Mouse (Mus musculus) spleen, postnatal 36 days (tissue): ENCODE data around the gene Fcrlb.

ENCODE experiments used
- DNase-seq, 2 experiments: peaks; one replicate each; pipeline ENCODE4 v3.0.0; 2022; ENCODE audit warnings: low spot score in 2 of 2, mixed read lengths in 1 of 2

The Fcrlb gene

DNA sequence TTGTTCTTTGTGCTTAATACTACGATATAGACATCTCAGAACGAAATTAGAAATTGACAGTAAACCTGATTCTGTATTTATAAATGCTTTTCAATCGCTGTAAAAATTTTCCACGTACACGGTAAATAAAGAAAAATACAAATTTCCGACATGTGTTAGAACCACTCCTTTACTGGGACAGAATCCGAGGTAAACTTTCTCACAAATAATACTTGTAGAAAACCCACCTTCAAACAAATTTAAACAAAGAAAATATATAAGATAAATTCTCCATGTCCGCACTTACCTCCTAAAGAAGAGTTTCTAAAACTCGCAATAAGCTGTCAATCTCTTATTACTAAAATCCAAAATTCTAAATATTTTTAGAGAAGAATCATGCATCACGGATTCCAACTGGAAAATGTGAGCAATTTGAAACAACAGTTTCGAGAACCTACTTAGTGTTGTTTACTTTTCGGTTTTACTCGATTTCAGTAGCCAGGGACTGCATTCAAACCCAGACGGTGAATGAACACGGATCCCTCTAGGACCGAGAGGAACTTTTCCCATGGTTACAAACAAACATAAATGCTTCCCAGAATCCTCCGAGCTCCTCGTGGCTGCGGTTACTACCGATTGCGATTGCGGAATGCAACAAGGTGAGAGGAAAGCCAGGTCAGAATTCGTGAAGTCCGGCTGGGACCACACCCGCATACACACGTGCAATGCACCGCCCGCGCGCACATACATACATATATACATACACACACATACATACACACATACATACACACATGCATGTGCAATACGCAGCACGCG lies 44.4 kb downstream of the Fcrlb start:
- peak; percentile 47 to 59 for DNase-seq

DNA sequence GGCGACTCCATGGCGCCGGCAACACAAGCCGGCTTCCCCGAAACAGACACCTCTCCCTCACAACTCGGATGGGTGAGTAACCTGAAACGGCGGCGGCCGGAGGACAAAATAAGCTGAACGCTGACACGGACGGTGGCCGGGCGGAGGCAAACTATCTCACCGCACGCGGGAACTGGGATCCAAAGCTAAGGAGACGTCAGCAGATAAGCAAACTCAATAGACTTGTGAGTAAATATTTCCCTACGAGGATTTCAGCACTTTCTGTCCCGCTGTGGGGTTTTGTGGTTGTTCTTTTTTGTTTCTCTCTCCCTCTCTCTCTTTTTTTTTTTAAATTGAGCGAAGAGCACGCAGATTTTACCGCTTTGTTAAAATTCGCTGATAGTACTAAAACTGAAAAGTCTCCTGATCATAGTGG lies 45.0 kb downstream of the Fcrlb start, which contains the start of gene Atf6:
TSS of gene Atf6 (minus strand) at position 81 of the 415 bp plus-strand sequence.
- peak; percentile 89 to 93 for DNase-seq

DNA sequence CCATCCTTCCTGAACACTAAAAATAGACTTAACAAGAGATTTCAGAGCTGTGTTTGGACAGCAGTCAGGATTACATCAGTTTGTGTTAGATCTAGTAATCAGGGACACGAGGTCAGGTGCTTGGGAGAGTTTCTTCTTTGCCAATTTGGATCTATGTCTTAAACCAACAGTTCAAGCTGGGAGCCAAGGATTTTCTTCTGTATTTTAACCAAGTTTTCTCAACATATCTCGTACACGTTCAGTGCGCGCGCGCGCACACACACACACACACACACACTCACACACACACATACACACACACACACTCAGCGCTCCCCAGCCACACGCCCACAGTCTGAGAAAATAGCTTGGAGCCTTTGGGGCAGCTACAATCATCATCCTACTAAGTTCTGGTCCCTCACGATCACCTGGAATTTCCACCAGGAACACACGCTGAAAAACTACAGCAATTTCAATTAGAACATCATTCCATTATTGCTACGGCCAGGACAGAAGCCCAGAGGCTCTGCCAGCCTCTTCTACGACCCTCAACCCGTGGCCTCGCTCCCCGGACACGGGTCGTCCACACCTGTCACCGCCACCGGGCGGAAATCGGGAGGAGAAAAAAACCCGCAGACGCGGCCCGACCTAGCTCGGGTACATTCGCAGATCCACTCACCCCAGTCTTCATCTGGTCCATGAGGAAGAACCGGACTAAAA lies 45.6 kb downstream of the Fcrlb start:
- DNase-seq: no peak

DNA sequence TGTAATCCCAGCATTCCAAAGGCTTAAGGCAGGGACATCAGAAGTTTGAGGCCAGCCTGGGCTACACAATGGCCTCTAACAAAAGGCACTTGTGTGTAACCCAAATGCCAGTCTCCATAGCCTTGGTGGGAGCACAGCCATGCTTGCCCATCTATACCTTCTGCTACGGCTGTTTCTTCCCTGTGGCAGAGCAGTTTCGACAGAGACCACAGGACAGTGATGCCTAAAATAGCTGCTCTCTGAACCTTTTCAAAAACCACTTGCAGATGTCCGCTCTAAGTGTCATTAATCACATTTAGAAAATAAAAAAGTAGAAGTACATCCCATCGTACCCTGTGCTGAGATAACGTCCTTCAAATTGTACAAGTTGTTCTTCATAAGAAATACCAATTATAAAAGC lies 47.3 kb downstream of the Fcrlb start:
- peak in 1 of 2 experiments; percentile 14 for DNase-seq

DNA sequence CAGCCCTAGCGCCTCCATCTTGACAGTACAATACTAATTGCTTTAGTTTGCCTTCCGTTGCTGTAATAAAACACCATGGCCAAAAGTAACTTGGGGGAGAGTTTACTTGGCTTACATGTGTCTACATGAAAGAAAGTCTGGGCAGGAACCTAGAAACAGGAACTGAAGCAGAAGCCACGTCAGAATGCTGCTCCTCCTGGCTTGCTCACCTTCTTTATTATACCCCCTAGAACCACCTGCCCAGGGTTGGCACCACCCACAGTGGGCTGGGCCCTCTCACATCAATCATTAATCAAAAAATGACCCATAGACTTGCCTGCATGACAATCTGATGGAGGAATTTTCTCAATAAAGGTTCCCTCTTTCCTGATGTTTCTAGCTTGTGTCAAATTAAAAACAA lies 48.0 kb downstream of the Fcrlb start:
- DNase-seq: peak in 1 of 2 experiments; percentile 18

DNA sequence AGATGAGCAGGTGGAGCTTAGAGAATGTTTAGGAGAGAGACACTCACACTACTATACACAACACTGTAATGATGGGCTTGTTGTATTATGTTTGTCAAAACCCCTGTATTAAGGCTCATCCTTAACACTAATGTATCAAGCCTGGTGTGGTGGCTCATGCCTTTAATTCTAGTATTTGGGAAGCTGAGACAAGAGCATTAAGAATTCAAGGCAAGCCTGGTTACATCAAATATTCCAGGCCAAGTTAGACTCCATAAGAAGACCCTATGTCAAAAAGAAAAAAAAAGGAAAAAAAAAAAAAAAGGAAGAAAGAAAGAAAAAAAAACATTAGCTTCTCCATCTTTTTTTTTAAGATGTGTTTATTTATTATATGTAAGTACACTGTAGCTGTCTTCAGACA lies 48.5 kb downstream of the Fcrlb start:
- no peak for DNase-seq

DNA sequence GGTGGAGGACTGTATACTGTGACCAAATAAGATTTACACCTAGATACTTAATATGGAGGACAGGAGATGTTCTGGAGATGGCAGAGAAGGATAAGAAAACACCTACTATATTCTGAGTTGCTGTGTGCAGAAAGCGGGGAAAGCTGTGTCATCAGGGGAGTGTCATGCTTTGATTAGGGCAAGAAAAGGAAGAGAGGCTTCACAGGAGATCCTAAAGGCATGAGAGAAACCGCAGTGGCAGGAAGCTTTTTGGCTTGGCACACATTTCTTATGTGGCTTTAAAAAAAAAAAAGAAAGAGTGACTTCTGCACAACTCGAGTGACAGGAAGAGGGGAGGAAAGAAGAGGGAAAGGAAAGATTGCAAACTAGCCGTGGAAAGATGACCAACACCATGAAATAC lies 49.7 kb downstream of the Fcrlb start:
- DNase-seq: peak in 1 of 2 experiments; percentile 20

DNA sequence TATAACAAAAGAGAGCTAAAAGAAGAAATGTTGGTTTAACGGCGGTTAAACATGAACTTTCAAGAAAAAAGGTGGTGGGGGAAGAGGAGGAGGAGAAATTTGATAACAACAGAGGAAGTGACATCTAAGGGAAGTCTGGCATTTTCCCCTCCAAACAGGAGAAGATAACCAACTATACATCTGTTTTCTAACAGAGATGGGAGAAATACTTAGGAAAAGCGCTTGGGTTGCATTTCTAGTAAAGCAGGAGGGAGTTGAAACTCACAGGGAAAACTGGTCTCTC lies 50.4 kb downstream of the Fcrlb start:
- DNase-seq: no peak

DNA sequence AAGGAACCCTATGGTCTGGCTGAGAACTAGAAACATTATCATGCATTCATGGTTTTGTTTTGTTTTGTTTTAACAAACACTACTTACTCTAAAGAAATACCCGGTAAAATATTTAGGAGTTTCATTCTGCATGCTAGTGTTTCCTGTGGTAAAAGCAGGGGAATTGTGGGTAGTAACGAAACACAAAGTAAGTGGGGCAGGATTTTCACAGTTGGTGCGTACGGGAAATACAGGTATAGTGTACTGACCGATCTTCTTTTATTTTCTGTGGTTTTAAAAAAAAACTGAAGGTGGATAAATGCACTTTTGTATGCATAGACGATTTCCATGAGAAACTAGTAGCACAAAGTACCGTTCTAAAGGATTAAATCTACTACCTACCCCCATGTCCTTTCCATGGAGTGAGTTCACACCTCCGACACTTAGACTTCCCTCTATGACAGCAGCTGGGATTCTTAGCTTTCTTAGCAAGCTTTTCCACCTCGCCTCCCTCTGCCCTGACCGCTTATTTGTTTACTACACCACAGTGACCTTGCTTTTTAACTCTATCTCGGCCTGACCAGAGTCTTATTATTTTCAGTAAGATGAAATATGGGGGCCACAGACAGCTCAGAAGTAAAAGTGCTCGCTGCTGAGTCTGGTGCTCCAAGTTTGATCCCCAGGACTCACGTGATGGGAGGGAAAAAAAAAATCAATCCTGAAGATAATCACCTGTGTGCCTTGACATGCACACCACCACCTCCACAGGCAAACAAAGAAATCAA lies 50.9 kb downstream of the Fcrlb start:
- peak in 1 of 2 experiments; percentile 16 for DNase-seq

DNA sequence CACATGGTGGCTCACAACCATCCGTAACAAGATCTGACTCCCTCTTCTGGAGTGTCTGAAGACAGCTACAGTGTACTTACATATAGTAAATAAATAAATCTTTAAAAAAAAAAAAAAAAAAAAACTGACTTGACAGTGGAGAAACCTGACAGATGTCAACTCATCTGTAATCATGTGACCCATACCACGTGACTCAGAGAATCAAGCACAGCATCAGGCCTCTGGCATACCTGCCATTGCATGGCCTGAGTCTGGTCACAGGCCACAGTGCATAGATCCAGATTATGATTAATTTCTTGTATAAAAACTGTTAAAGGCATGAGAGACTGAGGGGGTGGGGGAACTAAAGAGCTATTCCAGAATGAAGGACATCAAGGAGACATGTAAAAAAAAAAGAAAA lies 53.9 kb downstream of the Fcrlb start:
- DNase-seq: no peak

DNA sequence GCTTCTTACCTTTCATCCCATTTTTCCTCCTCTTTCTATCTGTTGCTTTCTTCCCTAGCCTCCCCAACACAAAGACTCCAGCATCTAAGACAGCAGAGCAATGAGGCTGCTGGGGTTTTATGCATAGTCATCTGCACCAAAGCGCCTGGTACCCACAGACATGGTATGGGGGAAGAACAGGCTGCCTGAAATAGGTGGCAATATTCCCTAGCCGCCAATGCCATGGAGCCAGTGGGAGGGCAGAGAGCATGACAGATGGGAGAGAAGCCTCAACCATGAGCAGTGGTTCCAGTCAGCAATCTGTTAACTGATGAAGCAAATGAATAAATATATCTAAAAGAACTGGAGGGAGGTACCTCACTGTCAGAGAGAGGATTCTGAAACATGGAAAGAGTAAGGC lies 55.4 kb downstream of the Fcrlb start:
- no peak for DNase-seq
